Comparison of ENCODE assay signal across 11 mouse cellular contexts in genomic region chr7:16019256-16020094, GRCm38 (mm10). TPM values are rescaled to one million over a fixed set of nuclear protein-coding genes. Genes with fewer than 3 reads are reported as not detected.
DNase-seq lines count a peak whose midpoint lies in the region; ATAC-seq and TF ChIP-seq lines count a peak whose summit lies in the region.
"Had no signal": no experiment of that assay in that cellular context is flagged by ENCODE, and none has a peak within 500 bp of the region (broad histone marks: within the 10 kb centered on the region; RNA-seq: fewer than 3 reads in every experiment).

No protein-coding gene starts in this region.

- peaks cover 3% of the 10 kb centered on the region for H3K79me2 ChIP-seq in heart, adult 2 months (replicated peaks; ENCODE audit: control insufficient read depth, insufficient read depth, low read length)

- H3K36me3 ChIP-seq in heart, adult 2 months (ENCODE audit: control insufficient read depth, insufficient read depth, low read length), result peaks cover 17% of the 10 kb centered on the region
- H3K36me3 ChIP-seq in lung, postnatal 0 days (ENCODE audit: insufficient read depth, low read length), result no peaks in the 10 kb centered on the region
- no peaks in the 10 kb centered on the region for H3K36me3 ChIP-seq in stomach, postnatal 0 days (ENCODE audit: control insufficient read depth, insufficient read depth, low read length)
- H3K36me3 ChIP-seq in hindbrain, embryonic 16.5 days (ENCODE audit: control insufficient read depth, insufficient read depth, low read length), result no peaks in the 10 kb centered on the region

- DNase-seq in heart, adult 2 months, result peak in 1 of 2 experiments; percentile 42
- no peak for DNase-seq in heart, postnatal 25 days (ENCODE audit: low spot score)
- DNase-seq in lung, postnatal 0 days (ENCODE audit: low spot score), result no peak
- DNase-seq in lung, postnatal 14 days, result no peak
- peak; percentile 23 for DNase-seq in induced T-regulatory cell, adult 2 months (ENCODE audit: low read depth)
- DNase-seq in stomach, postnatal 0 days (ENCODE audit: low spot score), result no peak
- DNase-seq: kidney, postnatal 10 days; lung, embryonic 14.5 days; thymus, adult 18-20 months had no signal

- H3K4me2 ChIP-seq in lung, postnatal 0 days (replicated peaks; ENCODE audit: low read depth, low read length), result no peak overlapping the region
- no peak overlapping the region for H3K4me2 ChIP-seq in stomach, postnatal 0 days (replicated peaks; ENCODE audit: low read depth)
- H3K4me2 ChIP-seq in hindbrain, embryonic 16.5 days (ENCODE audit: low read length), result no peak overlapping the region

- no peaks in the 10 kb centered on the region for H3K9me3 ChIP-seq in lung, postnatal 0 days (ENCODE audit: low read length)
- no peaks in the 10 kb centered on the region for H3K9me3 ChIP-seq in stomach, postnatal 0 days (ENCODE audit: control insufficient read depth, low read length)
- no peaks in the 10 kb centered on the region for H3K9me3 ChIP-seq in hindbrain, embryonic 16.5 days (ENCODE audit: control insufficient read depth, low read length)

- peaks cover 23% of the 10 kb centered on the region for H3K4me1 ChIP-seq in heart, adult 2 months (ENCODE audit: control insufficient read depth, insufficient read depth, low read length)
- H3K4me1 ChIP-seq in lung, postnatal 0 days (ENCODE audit: insufficient read depth, low read depth, low read length), result no peaks in the 10 kb centered on the region; the same call in 1 of the 2 replicates
- H3K4me1 ChIP-seq in stomach, postnatal 0 days (replicated peaks; ENCODE audit: control insufficient read depth, insufficient read depth), result no peaks in the 10 kb centered on the region; the same call in 1 of the 2 replicates
- no peaks in the 10 kb centered on the region for H3K4me1 ChIP-seq in hindbrain, embryonic 16.5 days (ENCODE audit: control insufficient read depth, insufficient read depth, low read depth, low read length)

- ATAC-seq in lung, postnatal 0 days, result no peak
- peak; percentile 69 for ATAC-seq in stomach, postnatal 0 days (ENCODE audit: low FRiP score, low TSS enrichment)
- no peak for ATAC-seq in hindbrain, embryonic 16.5 days

- H3K27me3 ChIP-seq in heart, adult 2 months (ENCODE audit: control insufficient read depth, insufficient read depth, low read length), result no peaks in the 10 kb centered on the region
- no peaks in the 10 kb centered on the region for H3K27me3 ChIP-seq in lung, postnatal 0 days (replicated peaks; ENCODE audit: insufficient read depth, low read length)
- H3K27me3 ChIP-seq in stomach, postnatal 0 days (ENCODE audit: control insufficient read depth, insufficient read depth, low read length), result no peaks in the 10 kb centered on the region
- no peaks in the 10 kb centered on the region for H3K27me3 ChIP-seq in hindbrain, embryonic 16.5 days (replicated peaks; ENCODE audit: control insufficient read depth, insufficient read depth, low read length)

- intact Hi-C loops in heart, adult 2 months (cut with DNase I), result loop anchor here (2.0 to 5.0 kb wide), 2 partner anchors 23 to 37 kb away; no protein-coding TSS in a partner anchor
- intact Hi-C loops in heart, postnatal 25 days (cut with DNase I), result loop anchor here (2.0 to 5.0 kb wide), 2 partner anchors 25 to 37 kb away; no protein-coding TSS in a partner anchor

- H3K4me3 ChIP-seq in heart, adult 2 months, result no peak overlapping the region
- no peak overlapping the region for H3K4me3 ChIP-seq in lung, postnatal 0 days (ENCODE audit: low read depth, low read length)
- no peak overlapping the region for H3K4me3 ChIP-seq in stomach, postnatal 0 days (ENCODE audit: low read depth, low read length)
- no peak overlapping the region for H3K4me3 ChIP-seq in hindbrain, embryonic 16.5 days (ENCODE audit: low read length)

- no peak overlapping the region for H3K9ac ChIP-seq in heart, adult 2 months (ENCODE audit: low read depth, low read length)
- no peak overlapping the region for H3K9ac ChIP-seq in lung, postnatal 0 days (replicated peaks; ENCODE audit: low read depth)
- H3K9ac ChIP-seq in stomach, postnatal 0 days (ENCODE audit: low read length), result no peak overlapping the region
- no peak overlapping the region for H3K9ac ChIP-seq in hindbrain, embryonic 16.5 days (ENCODE audit: low read depth, low read length)
- H3K9ac ChIP-seq: lung, embryonic 14.5 days had no signal

- no peak for TF ChIP-seq CTCF in heart, adult 2 months (IDR thresholded peaks at IDR 0.05)
- no peak for TF ChIP-seq CTCF in lung, postnatal 0 days (IDR thresholded peaks at IDR 0.05)
- no peak for TF ChIP-seq CTCF in stomach, postnatal 0 days (IDR thresholded peaks at IDR 0.05; ENCODE audit: low read depth)

- no peak for TF ChIP-seq POLR2A in heart, adult 2 months (IDR thresholded peaks at IDR 0.05; ENCODE audit: insufficient read depth, low read depth, low read length)

- peak overlapping the region; percentile 27 for H3K27ac ChIP-seq in heart, adult 2 months
- H3K27ac ChIP-seq in lung, postnatal 0 days (ENCODE audit: low read length), result peak overlapping the region; percentile 20; the same call in 1 of the 2 replicates
- H3K27ac ChIP-seq in stomach, postnatal 0 days (replicated peaks), result peak overlapping the region; percentile 15
- no peak overlapping the region for H3K27ac ChIP-seq in hindbrain, embryonic 16.5 days (ENCODE audit: low read depth, low read length)

- 0 out of 2 replicates have a peak, but pooled peaks have one; percentile 18 for TF ChIP-seq EP300 in heart, adult 2 months (IDR thresholded peaks at IDR 0.05; ENCODE audit: insufficient read depth, low read depth, low read length)
- no peak for TF ChIP-seq EP300 in lung, postnatal 0 days (IDR thresholded peaks at IDR 0.05)
- TF ChIP-seq EP300 in stomach, postnatal 0 days (optimal IDR thresholded peaks at IDR 0.05), result no peak

- 50% methylated on average over 5 of the region's 5 CpGs for WGBS in heart, adult 2 months
- 70% methylated on average over 5 of the region's 5 CpGs for WGBS in lung, postnatal 0 days
- 74% methylated on average over 5 of the region's 5 CpGs for WGBS in stomach, postnatal 0 days
- 89% methylated on average over 5 of the region's 5 CpGs for WGBS in hindbrain, embryonic 16.5 days

RNA-seq across cellular contexts. Expression of gene Bicra, which starts 28.2 kb away (rescaled TPM):
- total RNA-seq in heart, adult 2 months (2021), result 1 to 10 TPM; 5.8 to 7.5 TPM
- 5.9 and 8.4 TPM in 2 replicates for polyA plus RNA-seq in heart, adult 2 months (2012; rRNA removed)
- 1 to 10 TPM; 7.1 to 8.3 TPM for total RNA-seq in heart, postnatal 25 days (2021)
- polyA plus RNA-seq in lung, postnatal 0 days (2015; fragmentation: Nextera tagmentation; extraction: Ambion mirVana), result 2.3 and 3.1 TPM in 2 replicates
- polyA plus RNA-seq in stomach, postnatal 0 days (2015; fragmentation: Nextera tagmentation; extraction: Ambion mirVana), result 1.8 and 2.3 TPM in 2 replicates
- polyA plus RNA-seq in hindbrain, embryonic 16.5 days (2015; fragmentation: Nextera tagmentation; extraction: Ambion mirVana), result 5.0 and 6.9 TPM in 2 replicates

RNA-seq across cellular contexts. Expression of gene Zfp541, which starts 42.1 kb away (rescaled TPM):
- not detected for total RNA-seq in heart, adult 2 months (2021)
- polyA plus RNA-seq in heart, adult 2 months (2012; rRNA removed), result 0.02 and 0.03 TPM in 2 replicates
- not detected for total RNA-seq in heart, postnatal 25 days (2021)
- not detected in 2 replicates for polyA plus RNA-seq in lung, postnatal 0 days (2015; fragmentation: Nextera tagmentation; extraction: Ambion mirVana)
- 0.05 TPM in 2 replicates for polyA plus RNA-seq in stomach, postnatal 0 days (2015; fragmentation: Nextera tagmentation; extraction: Ambion mirVana)
- 0.09 and 0.16 TPM in 2 replicates for polyA plus RNA-seq in hindbrain, embryonic 16.5 days (2015; fragmentation: Nextera tagmentation; extraction: Ambion mirVana)
- polyA plus RNA-seq: hindbrain, embryonic 11.5 days; lung, embryonic 14.5 days had no signal

RNA-seq across cellular contexts. Expression of gene Ehd2, which starts 52.1 kb away (rescaled TPM):
- total RNA-seq in heart, adult 2 months (2021), result 10 to 100 TPM; 76.8 to 91.3 TPM
- polyA plus RNA-seq in heart, adult 2 months (2012; rRNA removed), result 81.9 and 100 TPM in 2 replicates
- total RNA-seq in heart, postnatal 25 days (2021), result 100 to 1,000 TPM; 112 to 129 TPM
- 92.2 and 113 TPM in 2 replicates for polyA plus RNA-seq in lung, postnatal 0 days (2015; fragmentation: Nextera tagmentation; extraction: Ambion mirVana)
- polyA plus RNA-seq in stomach, postnatal 0 days (2015; fragmentation: Nextera tagmentation; extraction: Ambion mirVana), result 30.7 and 37.7 TPM in 2 replicates
- polyA plus RNA-seq in hindbrain, embryonic 16.5 days (2015; fragmentation: Nextera tagmentation; extraction: Ambion mirVana), result 5.6 and 9.5 TPM in 2 replicates
